Mouse (Mus musculus): ENCODE results near the gene Nat8f4. TPM values are rescaled to one million over a fixed set of nuclear protein-coding genes. Genes with fewer than 3 reads are reported as not detected.
"Not testable (repeated sequence)": the region's sequence is repeated elsewhere in the genome, so short reads cannot be mapped to it uniquely, and the experiment has no call there.

The Nat8f4 gene
- polyA plus RNA-seq (2015; fragmentation: Nextera tagmentation; extraction: Ambion mirVana), result 6.0 and 6.8 TPM in 2 replicates

DNA sequence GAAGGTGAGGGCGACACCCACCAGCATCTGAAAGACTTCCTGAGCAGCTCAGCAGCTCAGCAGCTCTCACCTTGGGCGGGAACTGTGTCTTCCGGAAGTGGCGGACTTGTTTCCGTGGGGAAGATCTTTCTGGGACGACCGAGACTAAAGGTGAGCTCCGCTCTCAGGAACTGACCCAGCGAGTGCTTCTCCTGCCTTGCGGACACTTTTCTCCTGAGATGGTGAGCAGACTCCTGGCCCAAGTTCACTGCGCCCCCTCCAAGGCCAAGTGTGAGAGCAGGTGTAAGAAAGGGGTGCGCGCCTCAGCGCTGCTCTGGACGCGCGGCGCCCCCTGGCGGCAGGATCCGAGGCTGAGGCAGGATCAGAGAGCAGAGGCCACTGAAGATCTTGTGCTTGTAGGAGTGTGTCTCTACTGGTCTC, at the start of gene Nat8f4:
Nat8f4 (minus strand) TSS at position 243 of the 420 bp plus-strand sequence.
- H3K36me3 ChIP-seq; H3K4me1 ChIP-seq; H3K27ac ChIP-seq (replicated peaks); H3K9me3 ChIP-seq; H3K27me3 ChIP-seq: not testable (repeated sequence)
- Histone ChIP-seq H3K4me2 (replicated peaks) (peak within 1 kb of the TSS; percentile 44), H3K4me3 (peak within 1 kb of the TSS; percentile 42), H3K9ac (replicated peaks) (0 out of 2 replicates have a peak within 1 kb of the TSS, but pooled peaks have one; percentile 22)
- 17% methylated on average over 20 of the region's 20 CpGs for WGBS
- peak; percentile 77 for ATAC-seq (replicated peaks)

- Histone ChIP-seq H3K4me1 (no peaks in the 10 kb centered on the region), H3K36me3 (peaks cover 94% of the 10 kb centered on the region), H3K4me2 (replicated peaks) (no peak overlapping the region), H3K27ac (replicated peaks) (no peak overlapping the region), H3K9me3 (no peaks in the 10 kb centered on the region), H3K27me3 (no peaks in the 10 kb centered on the region), H3K9ac (replicated peaks) (no peak overlapping the region), H3K4me3 (no peak overlapping the region)
- 80% methylated on average over 6 of the region's 6 CpGs for WGBS
- no peak for ATAC-seq (replicated peaks)
Measured at GRCm38 (mm10) chr6:85948549-85948948, 43.9 kb upstream of the Nat8f4 start.

GRCm38 (mm10) chr6:85942469-85942868, 37.8 kb upstream of the Nat8f4 start:
- H3K27ac ChIP-seq (replicated peaks), result no peak overlapping the region

GRCm38 (mm10) chr6:85938701-85939100, 34.0 kb upstream of the Nat8f4 start:
- H3K4me2 ChIP-seq (replicated peaks), result no peak overlapping the region
- no peak overlapping the region for H3K4me3 ChIP-seq
- H3K27me3 ChIP-seq, result no peaks in the 10 kb centered on the region
- no peak overlapping the region for H3K27ac ChIP-seq (replicated peaks)
- no peak for ATAC-seq (replicated peaks)
- H3K4me1 ChIP-seq, result peaks cover 12% of the 10 kb centered on the region; the same call in 1 of the 2 replicates
- no peaks in the 10 kb centered on the region for H3K9me3 ChIP-seq
- H3K9ac ChIP-seq (replicated peaks), result no peak overlapping the region
- peaks cover 13% of the 10 kb centered on the region for H3K36me3 ChIP-seq
- WGBS, result 84% methylated on average over 10 of the region's 10 CpGs

More at GRCm38 (mm10) chr6:85942469-85942868, 37.8 kb upstream of the Nat8f4 start:
- no peak for ATAC-seq (replicated peaks)
- H3K4me3 ChIP-seq, result no peak overlapping the region
- H3K4me1 ChIP-seq, result peaks cover 4% of the 10 kb centered on the region; the same call in 1 of the 2 replicates
- H3K4me2 ChIP-seq (replicated peaks), result no peak overlapping the region
- H3K9ac ChIP-seq (replicated peaks), result no peak overlapping the region
- WGBS, result 96% methylated on average over 3 of the region's 3 CpGs
- H3K9me3 ChIP-seq, result no peaks in the 10 kb centered on the region
- peaks cover 50% of the 10 kb centered on the region for H3K36me3 ChIP-seq
- H3K27me3 ChIP-seq, result no peaks in the 10 kb centered on the region

DNA sequence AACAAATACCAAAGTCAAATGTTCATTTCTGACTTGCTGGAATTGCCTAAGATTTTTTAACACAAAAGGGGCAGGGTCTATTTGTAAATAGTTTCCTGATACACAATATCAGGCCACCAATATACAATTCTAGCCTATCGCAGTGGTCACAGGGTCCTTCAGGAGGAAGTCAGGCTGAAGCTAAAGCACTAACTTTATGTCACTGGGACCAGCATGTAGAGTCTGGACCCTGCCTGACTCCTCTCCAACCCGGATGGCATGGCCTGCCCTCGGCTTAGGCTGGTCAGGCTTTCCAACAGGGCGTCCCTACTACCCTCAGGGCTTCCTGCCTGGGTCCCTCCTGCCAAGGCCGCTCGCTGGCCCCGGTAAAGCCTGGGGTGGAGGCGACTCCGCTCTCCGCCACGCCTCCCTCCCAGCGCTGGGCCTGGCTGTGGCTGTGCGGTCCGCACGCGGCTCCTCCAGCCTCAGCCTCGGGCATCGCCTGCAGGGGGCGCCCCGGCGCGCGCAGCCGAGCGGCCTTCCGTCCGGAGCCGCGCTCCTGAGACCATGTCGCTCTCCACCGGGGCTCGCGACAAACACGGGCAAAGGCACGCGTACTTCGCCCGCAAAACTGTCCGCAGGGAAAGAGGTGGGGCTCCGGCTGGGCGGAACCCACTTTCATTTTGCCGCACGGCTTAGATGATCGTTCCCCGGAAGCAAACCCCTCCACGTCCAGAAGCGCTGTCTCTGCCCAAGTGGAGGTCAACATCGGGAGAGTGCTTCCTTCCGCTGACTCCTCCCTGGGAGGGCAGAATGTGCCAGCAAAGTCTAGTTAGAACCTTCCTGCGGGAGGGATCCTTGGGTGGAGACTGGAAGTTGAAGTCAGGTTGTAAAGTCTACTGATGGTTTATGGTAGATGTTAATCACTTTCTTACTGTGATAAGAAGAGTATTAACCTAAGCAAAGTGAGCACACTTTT, 32.1 kb upstream of the Nat8f4 start:
- H3K9me3 ChIP-seq, H3K36me3 ChIP-seq, H3K27me3 ChIP-seq: not testable (repeated sequence)
- peak overlapping the region; percentile 50; the same call in 1 of the 2 replicates for H3K27ac ChIP-seq (replicated peaks)
- peak overlapping the region; percentile 57 for H3K9ac ChIP-seq (replicated peaks)
- peak; percentile 95 for ATAC-seq (replicated peaks)
- peaks cover 12% of the 10 kb centered on the region; the same call in 1 of the 2 replicates for H3K4me1 ChIP-seq
- 2% methylated on average over 50 of the region's 50 CpGs for WGBS
- H3K4me3 ChIP-seq, result peak overlapping the region; percentile 52
- peak overlapping the region; percentile 65 for H3K4me2 ChIP-seq (replicated peaks)

DNA sequence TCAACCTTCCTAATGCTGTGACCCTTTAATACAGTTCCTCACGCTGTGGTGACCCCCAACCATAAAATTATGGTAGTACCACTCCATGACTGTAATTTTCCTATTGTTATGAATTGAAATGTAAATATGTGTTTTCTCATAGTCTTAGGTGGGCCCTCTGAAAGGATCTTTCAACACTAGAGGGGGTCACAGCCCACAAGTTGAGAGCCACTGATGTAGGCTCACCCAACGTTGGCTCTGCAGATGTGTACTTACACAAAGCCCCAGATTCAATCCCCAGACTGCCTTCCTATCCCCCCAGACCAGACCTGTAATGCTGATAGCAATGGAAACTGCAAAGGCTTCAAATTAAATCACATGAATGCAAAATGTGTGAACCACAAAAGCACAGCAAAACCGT, 31.0 kb upstream of the Nat8f4 start:
- Histone ChIP-seq H3K9me3 (no peaks in the 10 kb centered on the region), H3K27ac (replicated peaks) (no peak overlapping the region), H3K4me3 (no peak overlapping the region), H3K27me3 (no peaks in the 10 kb centered on the region), H3K9ac (replicated peaks) (no peak overlapping the region), H3K36me3 (0 out of 2 replicates have a peak, but pooled peaks cover 4% of the 10 kb centered on the region), H3K4me1 (peaks cover 12% of the 10 kb centered on the region; the same call in 1 of the 2 replicates), H3K4me2 (replicated peaks) (no peak overlapping the region)
- ATAC-seq (replicated peaks), result no peak
- 67% methylated on average over 3 of the region's 3 CpGs for WGBS

GRCm38 (mm10) chr6:85934047-85934446, 29.4 kb upstream of the Nat8f4 start:
- Histone ChIP-seq H3K4me2 (replicated peaks) (no peak overlapping the region), H3K4me3 (no peak overlapping the region), H3K4me1 (peaks cover 12% of the 10 kb centered on the region; the same call in 1 of the 2 replicates), H3K9me3 (no peaks in the 10 kb centered on the region), H3K9ac (replicated peaks) (no peak overlapping the region), H3K27me3 (no peaks in the 10 kb centered on the region), H3K27ac (replicated peaks) (no peak overlapping the region), H3K36me3 (peaks cover 19% of the 10 kb centered on the region)
- ATAC-seq (replicated peaks), result no peak
- WGBS, result 86% methylated on average over 8 of the region's 8 CpGs

DNA sequence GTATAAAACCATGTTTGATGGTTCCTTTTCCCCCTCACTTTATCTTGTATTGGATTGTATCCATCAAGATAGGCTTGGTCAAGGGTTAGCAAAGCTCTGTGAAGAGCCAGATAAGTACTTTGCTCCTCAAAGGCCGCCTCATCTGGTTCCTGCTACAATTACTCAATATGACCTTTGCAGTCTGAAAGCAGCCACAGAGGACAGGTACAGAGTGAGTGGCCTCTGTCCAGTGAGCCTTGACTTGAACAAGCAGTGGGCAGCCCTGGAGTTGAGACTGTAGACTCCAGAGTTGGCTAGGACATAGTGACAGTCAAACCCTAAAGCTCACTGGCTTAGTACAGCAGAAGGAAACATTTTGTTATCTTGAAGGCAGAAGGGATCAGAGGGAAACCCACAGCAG, 24.6 kb upstream of the Nat8f4 start:
- no peaks in the 10 kb centered on the region for H3K4me1 ChIP-seq
- WGBS, result 89% methylated on average over 1 of the region's 1 CpGs

GRCm38 (mm10) chr6:85927476-85928464, 23.1 kb upstream of the Nat8f4 start:
- no peak overlapping the region for H3K27ac ChIP-seq (replicated peaks)
- no peak overlapping the region for H3K9ac ChIP-seq (replicated peaks)
- no peak overlapping the region for H3K4me2 ChIP-seq (replicated peaks)
- H3K36me3 ChIP-seq, result peaks cover 72% of the 10 kb centered on the region
- H3K4me1 ChIP-seq, result no peaks in the 10 kb centered on the region
- 92% methylated on average over 9 of the region's 9 CpGs for WGBS
- H3K9me3 ChIP-seq, result no peaks in the 10 kb centered on the region
- H3K4me3 ChIP-seq, result no peak overlapping the region
- no peak for ATAC-seq (replicated peaks)
- no peaks in the 10 kb centered on the region for H3K27me3 ChIP-seq

More for the DNA sequence above, 24.6 kb upstream of the Nat8f4 start:
- no peak overlapping the region for H3K4me2 ChIP-seq (replicated peaks)
- H3K4me3 ChIP-seq, result no peak overlapping the region
- no peaks in the 10 kb centered on the region for H3K9me3 ChIP-seq
- ATAC-seq (replicated peaks), result no peak
- H3K36me3 ChIP-seq, result peaks cover 60% of the 10 kb centered on the region
- H3K27me3 ChIP-seq, result no peaks in the 10 kb centered on the region
- H3K9ac ChIP-seq (replicated peaks), result no peak overlapping the region
- H3K27ac ChIP-seq (replicated peaks), result no peak overlapping the region

DNA sequence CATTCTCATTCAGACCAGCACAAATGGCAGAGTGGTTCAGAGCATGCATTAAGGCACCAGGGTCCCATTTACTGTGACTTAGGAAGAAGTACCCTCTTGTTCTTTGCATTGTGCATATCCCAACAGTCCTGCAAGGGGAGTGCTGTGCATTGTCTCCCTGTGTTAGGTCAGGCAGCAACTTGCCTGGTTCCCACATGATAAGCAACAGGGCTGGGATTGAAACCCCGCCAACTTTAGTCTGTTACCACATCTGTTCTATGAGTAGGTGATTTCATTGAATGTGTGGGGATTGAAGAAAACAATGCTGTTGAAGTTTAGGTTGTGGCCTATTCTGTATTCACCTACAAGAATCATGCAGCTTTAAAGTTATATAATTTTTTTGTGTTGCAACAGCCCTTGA, 22.0 kb upstream of the Nat8f4 start:
- Histone ChIP-seq H3K4me3 (no peak overlapping the region), H3K9ac (replicated peaks) (no peak overlapping the region), H3K9me3 (no peaks in the 10 kb centered on the region), H3K27me3 (no peaks in the 10 kb centered on the region), H3K4me2 (replicated peaks) (no peak overlapping the region), H3K36me3 (peaks cover 78% of the 10 kb centered on the region), H3K4me1 (no peaks in the 10 kb centered on the region), H3K27ac (replicated peaks) (no peak overlapping the region)
- WGBS, result 82% methylated on average over 1 of the region's 1 CpGs
- ATAC-seq (replicated peaks), result no peak

GRCm38 (mm10) chr6:85923643-85924042, 19.0 kb upstream of the Nat8f4 start:
- Histone ChIP-seq H3K4me3 (no peak overlapping the region), H3K27ac (replicated peaks) (no peak overlapping the region), H3K4me2 (replicated peaks) (no peak overlapping the region), H3K9me3 (no peaks in the 10 kb centered on the region), H3K4me1 (no peaks in the 10 kb centered on the region), H3K36me3 (peaks cover 62% of the 10 kb centered on the region), H3K27me3 (no peaks in the 10 kb centered on the region), H3K9ac (replicated peaks) (no peak overlapping the region)
- no peak for ATAC-seq (replicated peaks)
- 95% methylated on average over 1 of the region's 1 CpGs for WGBS
